Mouse (Mus musculus) limb, embryonic 14.5 days (tissue): ENCODE measurements around the gene Wnt10a. TPM values are rescaled to one million over a fixed set of nuclear protein-coding genes. Genes with fewer than 3 reads are reported as not detected.
A peak's percentile ranks its signal among the peaks of the same experiment; 100 is the strongest.
"Not testable (repeated sequence)": the region's sequence is repeated elsewhere in the genome, so short reads cannot be mapped to it uniquely, and the experiment has no call there.

Experiments
- ATAC-seq: fragments of 200-750 bp; cut with Nextera tagmentation; 2 replicates; pipeline ENCODE4 v1.8.0; 2017; ENCODE audit warnings: low read depth, moderate number of reproducible peaks, moderate TSS enrichment; ENCODE audit not compliant: low FRiP score
- DNase-seq: peaks from one replicate; pipeline ENCODE4 v3.0.0-alpha.2; 2015; ENCODE audit warnings: low spot score
- H3K27ac ChIP-seq: fragments of 300-500 bp; sonication (generic); replicated peaks from 2 replicates; pipeline ENCODE4 v1.5.1; 2014; ENCODE audit warnings: low read depth, mild to moderate bottlenecking, low read length, moderate library complexity, mixed read lengths
- H3K27me3 ChIP-seq: fragments of 300-500 bp; sonication (generic); 2 replicates; pipeline ENCODE4 v1.6.1; 2014; ENCODE audit warnings: low read length, mixed read lengths; ENCODE audit not compliant: control insufficient read depth, insufficient read depth
- H3K36me3 ChIP-seq: fragments of 300-500 bp; sonication (generic); 2 replicates; pipeline ENCODE4 v1.6.1; 2014; ENCODE audit warnings: mild to moderate bottlenecking, low read length, moderate library complexity, mixed read lengths; ENCODE audit not compliant: control insufficient read depth, insufficient read depth
- H3K4me1 ChIP-seq: fragments of 300-500 bp; sonication (generic); 2 replicates; pipeline ENCODE4 v1.6.1; 2014; ENCODE audit warnings: antibody characterized with exemption, low read length, mixed read lengths; ENCODE audit not compliant: control insufficient read depth, insufficient read depth
- H3K4me2 ChIP-seq: fragments of 300-500 bp; sonication (generic); replicated peaks from 2 replicates; pipeline ENCODE4 v1.6.1; 2014; ENCODE audit warnings: low read depth, mild to moderate bottlenecking, low read length, moderate library complexity; ENCODE audit not compliant: severe bottlenecking
- H3K4me3 ChIP-seq: fragments of 300-500 bp; sonication (generic); replicated peaks from 2 replicates; pipeline ENCODE4 v1.5.1; 2014; ENCODE audit warnings: low read length
- H3K9ac ChIP-seq: fragments of 300-500 bp; sonication (generic); 2 replicates; pipeline ENCODE4 v1.6.1; 2014; ENCODE audit warnings: mild to moderate bottlenecking, low read depth, low read length, moderate library complexity; ENCODE audit not compliant: severe bottlenecking
- H3K9me3 ChIP-seq: fragments of 300-500 bp; sonication (generic); 2 replicates; pipeline ENCODE4 v1.6.1; 2016; ENCODE audit warnings: low read length; ENCODE audit not compliant: control insufficient read depth
- POLR2A ChIP-seq: fragments of 200-500 bp; IDR thresholded peaks from 2 replicates; pipeline ENCODE4 v1.8.0; 2012; ENCODE audit warnings: inconsistent platforms, mild to moderate bottlenecking, moderate library complexity, borderline replicate concordance; ENCODE audit not compliant: insufficient read depth, insufficient read length; ENCODE audit errors: extremely low read depth
- WGBS: fragments of 180-500 bp; shearing (Covaris S2); extraction: QIAGEN DNeasy Blood & Tissue Kit; methylation state at CpG from one replicate; pipeline ENCODE4 v1.1.7; 2014; 5-methylcytosine and 5-hydroxymethylcytosine counted together
- polyA plus RNA-seq, 2 experiments: library from polyadenylated mRNA; depleted of rRNA in 1 of 2; stranded (reverse) in 1 of 2; unstranded in 1 of 2; fragments of >200 nt; fragmentation: Nextera tagmentation in 1 of 2; extraction: Ambion mirVana in 1 of 2; gene quantifications; 2 replicates each; pipeline versions ENCODE4 v1.2.1 to v1.2.3; 2012 to 2014

The Wnt10a gene
- polyA plus RNA-seq, 2 experiments: 3.8 to 9.3 TPM

DNA sequence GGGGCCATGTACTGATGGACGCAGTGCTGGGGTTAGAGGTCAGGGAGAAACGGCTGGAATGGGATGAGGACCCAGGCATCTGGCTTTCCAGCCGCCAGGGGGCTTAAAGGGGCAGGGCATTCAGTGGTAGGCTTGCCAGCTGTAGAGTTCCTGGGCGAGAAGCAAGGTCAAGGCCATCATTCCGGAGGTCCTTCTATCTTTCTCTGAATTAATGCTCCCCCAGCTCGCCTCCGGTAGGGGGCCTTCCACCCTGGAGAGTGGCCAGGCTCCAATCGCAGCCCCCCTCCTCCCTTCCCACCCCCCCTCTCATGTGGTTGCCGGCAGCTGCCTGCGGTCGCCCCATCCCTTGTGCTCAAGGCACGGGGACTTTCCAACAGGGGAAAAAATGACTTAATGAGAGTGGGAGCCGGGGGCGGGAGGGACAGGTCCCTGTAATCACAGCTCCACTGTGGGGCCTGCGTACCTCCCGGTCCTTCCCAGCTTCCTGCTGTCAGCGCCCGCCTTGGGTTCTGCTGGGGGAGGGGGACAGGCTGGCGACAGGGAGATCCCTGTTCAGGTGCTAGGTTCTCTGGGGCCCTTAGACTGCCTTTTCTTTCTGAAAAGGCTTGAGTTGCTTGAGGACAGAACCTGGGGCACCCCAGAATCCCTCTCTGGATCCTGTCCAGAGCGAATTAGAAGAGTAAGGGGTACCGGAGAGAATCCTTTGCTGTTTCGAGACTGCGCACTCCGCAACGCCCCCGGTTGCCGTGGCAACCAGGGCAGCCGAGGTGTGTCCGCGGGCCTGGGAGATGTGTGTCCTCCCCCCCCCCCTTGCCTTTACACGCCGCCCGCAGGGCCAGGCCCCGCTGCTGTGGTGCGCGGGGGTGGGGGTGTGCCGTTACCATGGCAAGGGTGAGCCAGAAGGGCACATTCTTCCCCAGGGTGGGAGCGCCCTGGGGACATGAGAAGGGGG is 15.3 kb downstream of the Wnt10a start:
- Histone ChIP-seq H3K36me3 (no peaks in the 10 kb centered on the region), H3K27ac (no peak overlapping the region), H3K9me3 (no peaks in the 10 kb centered on the region), H3K9ac (0 out of 2 replicates have a peak overlapping the region, but pooled peaks have one; percentile 21), H3K27me3 (peaks cover 63% of the 10 kb centered on the region), H3K4me1 (peaks cover 33% of the 10 kb centered on the region), H3K4me3 (peak overlapping the region; percentile 25), H3K4me2 (peak overlapping the region; percentile 53)
- DNase-seq: peak; percentile 56
- no peak for TF ChIP-seq POLR2A
- ATAC-seq: 0 out of 2 replicates have a peak, but pooled peaks have one; percentile 7
- WGBS: 1% methylated on average over 31 of the region's 38 CpGs

DNA sequence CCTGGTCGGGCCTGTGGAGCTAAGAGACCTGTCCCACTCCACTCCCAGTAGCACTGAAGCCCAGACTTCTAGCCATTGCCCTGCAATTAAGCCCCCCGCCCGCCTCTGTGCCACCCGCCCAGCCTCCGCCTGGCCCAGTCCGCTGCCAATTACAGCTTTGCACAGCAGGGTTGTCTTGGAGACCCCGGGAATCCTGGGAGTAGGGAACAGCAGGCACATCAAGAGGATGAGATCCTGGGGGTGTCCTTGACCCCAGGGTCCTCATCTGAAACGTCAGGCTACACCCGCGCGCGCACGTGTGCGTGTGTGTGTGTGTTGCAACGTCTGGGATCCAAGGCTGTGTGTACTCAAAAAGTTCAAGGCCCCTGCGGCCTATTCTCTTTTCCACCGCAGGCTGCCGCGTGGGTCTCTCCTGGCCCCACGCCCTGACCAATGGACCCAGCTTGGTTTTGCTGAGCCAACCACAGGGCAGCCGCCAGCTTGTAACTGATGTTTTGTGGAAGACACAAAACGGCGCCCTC is 16.3 kb downstream of the Wnt10a start:
- H3K9ac ChIP-seq: peak overlapping the region; percentile 25; the same call in 1 of the 2 replicates
- H3K36me3 ChIP-seq: no peaks in the 10 kb centered on the region
- H3K4me1 ChIP-seq: peaks cover 33% of the 10 kb centered on the region
- H3K27ac ChIP-seq: no peak overlapping the region
- 6% methylated on average over 23 of the region's 23 CpGs for WGBS
- DNase-seq: no peak
- H3K27me3 ChIP-seq: peaks cover 53% of the 10 kb centered on the region
- H3K4me2 ChIP-seq: peak overlapping the region; percentile 53
- no peaks in the 10 kb centered on the region for H3K9me3 ChIP-seq
- ATAC-seq: peak; percentile 20
- TF ChIP-seq POLR2A: no peak
- H3K4me3 ChIP-seq: peak overlapping the region; percentile 25

DNA sequence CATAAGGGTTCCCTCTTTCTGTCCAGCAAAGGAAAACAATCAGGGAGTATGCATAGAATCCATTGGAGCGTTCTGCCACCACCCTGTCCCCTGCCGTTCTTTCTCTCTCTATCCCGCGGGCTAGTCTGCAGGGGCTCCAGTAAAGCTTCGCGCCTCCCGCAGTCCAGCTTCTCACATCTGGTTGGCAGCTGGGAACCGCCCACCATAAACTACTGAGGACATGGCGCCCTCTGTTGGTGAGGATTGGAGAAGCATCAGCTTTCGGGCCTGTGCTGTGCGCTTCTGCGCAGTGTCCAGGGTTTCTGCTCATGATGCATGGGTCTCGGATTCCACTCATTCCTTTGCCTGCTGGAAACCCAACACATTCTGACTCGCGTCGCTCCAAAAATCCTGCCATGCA is 16.8 kb downstream of the Wnt10a start:
- peak; percentile 97 for DNase-seq
- ATAC-seq: peak; percentile 91
- Histone ChIP-seq H3K27me3 (peaks cover 49% of the 10 kb centered on the region), H3K4me1 (peaks cover 28% of the 10 kb centered on the region), H3K9me3 (no peaks in the 10 kb centered on the region), H3K4me2 (peak overlapping the region; percentile 53), H3K27ac (no peak overlapping the region), H3K4me3 (peak overlapping the region; percentile 25), H3K9ac (0 out of 2 replicates have a peak overlapping the region, but pooled peaks have one; percentile 25), H3K36me3 (no peaks in the 10 kb centered on the region)
- under 1% methylated on average over 16 of the region's 16 CpGs for WGBS
- no peak for TF ChIP-seq POLR2A

DNA sequence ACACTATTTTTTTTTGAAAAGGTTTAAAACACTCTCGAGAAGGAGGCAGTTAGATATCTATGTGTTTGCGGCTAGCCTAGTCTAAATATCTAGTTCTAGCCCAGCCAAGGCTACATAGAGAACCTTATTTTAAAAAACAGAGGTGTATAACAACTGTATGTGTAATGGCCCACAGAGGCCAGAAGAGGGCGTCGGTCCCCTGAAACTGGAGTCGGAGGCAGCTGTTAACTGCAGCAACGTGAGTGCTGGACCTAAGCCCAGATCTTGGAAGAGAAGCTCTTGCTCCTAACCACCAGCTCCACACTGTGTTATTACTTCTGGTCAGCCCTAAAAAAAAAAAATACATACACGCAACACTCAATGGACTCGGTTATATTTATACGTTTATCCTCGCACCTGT is 17.7 kb downstream of the Wnt10a start:
- no peak for ATAC-seq
- Histone ChIP-seq H3K4me3 (no peak overlapping the region), H3K27me3 (peaks cover 40% of the 10 kb centered on the region), H3K27ac (no peak overlapping the region), H3K4me1 (peaks cover 23% of the 10 kb centered on the region), H3K4me2 (no peak overlapping the region), H3K36me3 (no peaks in the 10 kb centered on the region), H3K9me3 (no peaks in the 10 kb centered on the region), H3K9ac (no peak overlapping the region)
- WGBS: 60% methylated on average over 10 of the region's 10 CpGs
- TF ChIP-seq POLR2A: no peak
- no peak for DNase-seq

DNA sequence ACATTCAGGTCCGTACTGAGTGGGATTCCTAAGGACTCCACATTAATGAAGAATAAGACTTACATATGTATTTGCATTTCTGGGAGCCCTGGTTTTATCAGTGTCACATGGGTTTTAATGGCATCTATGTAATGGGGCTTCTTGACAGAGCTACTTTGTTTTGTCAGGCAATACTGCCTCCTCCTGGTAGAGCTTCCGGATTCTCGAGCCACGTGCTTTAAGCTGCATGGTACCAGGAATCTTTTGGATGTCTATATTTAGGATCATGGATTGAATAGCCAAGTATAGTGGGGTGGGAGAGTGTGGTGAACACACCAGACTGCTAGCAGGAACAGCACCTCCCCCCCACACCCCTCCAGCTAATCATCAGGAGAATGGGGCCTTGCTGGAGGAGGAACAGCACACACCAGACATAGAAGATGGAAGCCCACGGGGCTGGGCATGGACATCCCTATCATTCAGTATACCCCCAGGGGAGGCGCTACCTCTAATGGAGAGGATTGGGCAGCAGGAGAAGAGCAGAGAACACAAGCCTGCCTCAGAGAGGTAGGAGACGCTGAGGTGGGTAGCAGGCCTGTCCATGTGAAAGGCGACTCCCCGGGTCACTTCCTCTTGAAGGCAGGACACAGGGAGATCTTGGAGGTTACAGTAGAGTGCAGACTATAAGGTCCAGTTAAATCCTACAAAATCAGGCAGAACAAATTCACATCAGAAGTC is 23.8 kb downstream of the Wnt10a start:
- Histone ChIP-seq H3K27me3 (no peaks in the 10 kb centered on the region), H3K4me3 (no peak overlapping the region), H3K9me3 (no peaks in the 10 kb centered on the region), H3K36me3 (no peaks in the 10 kb centered on the region), H3K4me2 (no peak overlapping the region), H3K4me1 (no peaks in the 10 kb centered on the region), H3K9ac (no peak overlapping the region), H3K27ac (no peak overlapping the region)
- ATAC-seq (no peak), DNase-seq (no peak)
- 70% methylated on average over 9 of the region's 9 CpGs for WGBS
- TF ChIP-seq POLR2A: no peak

DNA sequence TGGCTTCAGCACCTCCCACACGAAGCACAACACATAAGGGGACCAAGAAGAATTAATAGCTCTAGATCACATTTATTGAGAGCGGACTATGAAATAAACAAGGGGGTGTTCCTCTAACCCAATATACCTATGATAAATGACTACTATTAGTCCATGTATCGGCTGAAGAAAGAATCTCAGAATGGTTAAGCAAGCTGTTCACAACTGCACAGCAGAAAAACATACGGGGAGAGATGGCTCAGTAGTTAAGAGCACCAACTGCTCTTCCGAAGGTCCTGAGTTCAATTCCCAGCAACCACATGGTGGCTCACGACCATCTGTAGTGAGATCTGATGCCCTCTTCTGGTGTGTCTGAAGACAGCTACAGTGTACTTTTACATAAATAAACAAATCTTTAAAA is 24.6 kb downstream of the Wnt10a start:
- H3K9ac ChIP-seq, H3K9me3 ChIP-seq, H3K27me3 ChIP-seq, H3K4me3 ChIP-seq, DNase-seq, H3K36me3 ChIP-seq, H3K4me1 ChIP-seq, ATAC-seq, H3K4me2 ChIP-seq, H3K27ac ChIP-seq: not testable (repeated sequence)
- WGBS: 89% methylated on average over 6 of the region's 6 CpGs
